Mouse (Mus musculus) midbrain, postnatal 0 days (tissue): Measurements from ENCODE around the gene Rhof. TPM values are rescaled to one million over a fixed set of nuclear protein-coding genes. Genes with fewer than 3 reads are reported as not detected.

Experiments used
- ATAC-seq: fragments of 200-750 bp; cut with Nextera tagmentation; 2 replicates; pipeline ENCODE4 v1.8.0; 2017; ENCODE audit warnings: moderate number of reproducible peaks, mild to moderate bottlenecking, moderate TSS enrichment, moderate library complexity; ENCODE audit not compliant: low FRiP score
- DNase-seq: peaks from one replicate; pipeline ENCODE4 v3.0.0-alpha.2; 2015; ENCODE audit warnings: low spot score
- H3K27ac ChIP-seq: fragments of 300-500 bp; sonication (generic); 2 replicates; pipeline ENCODE4 v1.5.1; 2014; ENCODE audit warnings: low read depth, mild to moderate bottlenecking, low read length, mixed read lengths
- H3K27me3 ChIP-seq: fragments of 300-500 bp; sonication (generic); 2 replicates; pipeline ENCODE4 v1.6.1; 2014; ENCODE audit warnings: low read length, control low read depth, mixed read lengths; ENCODE audit not compliant: insufficient read depth
- H3K36me3 ChIP-seq: fragments of 300-500 bp; sonication (generic); 2 replicates; pipeline ENCODE4 v1.6.1; 2014; ENCODE audit warnings: low read length, control low read depth, mixed read lengths; ENCODE audit not compliant: insufficient read depth
- H3K4me1 ChIP-seq: fragments of 300-500 bp; sonication (generic); 2 replicates; pipeline ENCODE4 v1.6.1; 2014; ENCODE audit warnings: mild to moderate bottlenecking, control low read depth, antibody characterized with exemption, low read length, mixed read lengths; ENCODE audit not compliant: insufficient read depth
- H3K4me2 ChIP-seq: fragments of 300-500 bp; sonication (generic); 2 replicates; pipeline ENCODE4 v1.6.1; 2014; ENCODE audit warnings: low read depth, mild to moderate bottlenecking, low read length, mixed read lengths; ENCODE audit not compliant: poor library complexity, severe bottlenecking
- H3K4me3 ChIP-seq: fragments of 300-500 bp; sonication (generic); 2 replicates; pipeline ENCODE4 v1.5.1; 2014; ENCODE audit warnings: low read depth, mild to moderate bottlenecking, low read length, moderate library complexity
- H3K9ac ChIP-seq: fragments of 300-500 bp; sonication (generic); replicated peaks from 2 replicates; pipeline ENCODE4 v1.6.1; 2014; ENCODE audit warnings: mild to moderate bottlenecking, low read length, moderate library complexity, mixed read lengths; ENCODE audit not compliant: poor library complexity, severe bottlenecking
- H3K9me3 ChIP-seq: fragments of 300-500 bp; sonication (generic); 2 replicates; pipeline ENCODE4 v1.6.1; 2016; ENCODE audit warnings: low read length, control low read depth
- CTCF ChIP-seq: IDR thresholded peaks from 2 replicates; pipeline ENCODE4 v1.5.1; 2016; ENCODE audit warnings: antibody characterized with exemption, mild to moderate bottlenecking
- WGBS: fragments of 180-500 bp; shearing (Covaris S2); extraction: QIAGEN DNeasy Blood & Tissue Kit; methylation state at CpG from one replicate; pipeline ENCODE4 v1.1.7; 2014; 5-methylcytosine and 5-hydroxymethylcytosine counted together
- polyA plus RNA-seq: library from polyadenylated mRNA; unstranded; fragments of >200 nt; fragmentation: Nextera tagmentation; extraction: Ambion mirVana; gene quantifications from 2 replicates; pipeline ENCODE4 v1.2.1, GENCODE M21; 2015
- total RNA-seq: library from RNA; depleted of rRNA; stranded (reverse); fragments of >200 nt; gene quantifications from 2 replicates; pipeline ENCODE4 v1.2.3, GENCODE M21; 2014; rRNA removed

Gene Rhof
- total and polyA plus RNA-seq, 2 experiments from 2014 or later, result 41.7 to 47.8 TPM

DNA sequence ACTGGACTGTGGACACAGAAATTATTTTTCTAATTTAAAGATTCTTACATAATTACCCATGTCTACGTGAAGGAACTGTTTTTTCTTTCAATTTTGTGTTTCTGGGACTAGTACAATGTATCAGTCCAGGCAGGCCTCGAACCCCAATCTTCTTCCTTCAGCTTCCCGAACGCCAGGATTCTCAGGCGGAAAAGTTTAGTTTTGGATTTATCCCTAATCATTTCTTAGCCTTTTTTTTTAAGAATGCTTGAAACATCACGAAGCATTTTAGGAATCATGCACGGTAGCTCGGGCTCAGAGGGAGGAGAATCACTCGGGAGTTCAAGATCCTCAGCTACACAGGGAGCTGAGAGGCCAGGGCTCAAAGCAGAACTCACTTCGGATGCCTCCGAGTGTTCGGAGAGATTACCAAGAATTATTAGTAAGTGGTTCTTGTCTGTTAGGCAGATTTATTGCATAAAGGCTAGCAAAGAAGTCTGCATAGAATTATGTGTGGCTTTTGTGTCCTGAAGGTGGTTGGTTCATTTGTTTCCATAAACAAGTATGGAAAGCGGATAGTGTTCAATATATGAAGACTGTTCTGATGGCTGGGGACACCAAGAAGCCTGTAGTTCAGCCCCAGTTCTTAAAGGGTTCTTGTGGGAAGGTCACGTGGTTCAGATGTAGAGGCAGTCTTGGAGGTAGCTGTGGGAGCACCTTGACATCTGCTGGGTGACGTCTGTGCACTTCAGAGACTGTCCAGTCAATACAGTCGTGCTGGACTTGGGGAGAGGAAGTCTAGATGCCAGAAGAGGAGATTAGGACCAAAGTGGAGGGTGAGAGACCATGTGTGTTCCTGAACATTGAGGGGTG, 74.0 kb downstream of the Rhof start:
- Histone ChIP-seq H3K27ac (peak overlapping the region; percentile 12; the same call in 1 of the 2 replicates), H3K4me3 (peak overlapping the region; percentile 32), H3K9me3 (no peaks in the 10 kb centered on the region), H3K4me1 (no peaks in the 10 kb centered on the region), H3K9ac (no peak overlapping the region; the same call in 1 of the 2 replicates), H3K36me3 (no peaks in the 10 kb centered on the region), H3K4me2 (peak overlapping the region; percentile 43), H3K27me3 (no peaks in the 10 kb centered on the region)
- DNase-seq (no peak), ATAC-seq (no peak)
- no peak for TF ChIP-seq CTCF
- WGBS, result 44% methylated on average over 16 of the region's 16 CpGs

DNA sequence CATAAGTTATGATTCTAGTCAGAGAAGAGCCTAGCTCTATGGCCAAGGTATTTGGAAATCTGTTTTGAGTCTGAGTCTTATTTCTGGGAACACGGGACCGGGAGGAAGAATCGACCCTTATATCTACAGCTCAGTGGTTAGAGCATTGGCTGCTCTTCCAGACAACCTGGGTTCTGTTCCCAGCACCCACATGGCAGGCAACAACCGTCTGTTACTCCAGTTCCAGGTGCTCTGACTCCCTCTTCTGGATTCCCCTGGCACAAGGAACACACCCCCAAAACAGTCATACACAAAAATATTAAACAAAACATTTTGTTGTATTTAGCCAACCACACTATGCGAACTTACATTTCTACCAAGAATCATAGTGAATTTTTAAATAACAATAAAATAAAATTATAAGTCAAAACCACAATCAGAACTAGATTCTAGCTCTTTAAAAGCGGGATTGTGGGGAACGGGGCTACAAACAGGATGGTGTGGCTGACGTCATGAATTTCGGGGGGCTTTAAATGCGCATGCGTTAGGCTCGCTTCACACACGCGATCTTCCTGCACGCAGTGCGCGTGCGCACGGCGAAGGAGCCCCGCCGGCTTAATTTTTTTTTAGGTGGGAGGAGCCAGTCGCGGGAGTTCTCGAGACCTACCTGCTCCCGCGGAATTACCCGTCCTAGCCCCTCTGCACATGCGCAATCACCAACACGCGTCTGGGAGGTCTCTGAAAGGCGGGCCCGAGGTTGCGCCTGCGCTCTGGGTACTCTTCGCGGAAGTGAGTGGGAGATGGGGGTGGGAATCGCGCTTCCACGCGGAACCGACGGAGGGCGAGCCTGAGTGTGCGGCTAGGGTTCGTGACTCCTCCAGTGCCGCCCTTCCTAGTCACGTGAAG, 74.9 kb downstream of the Rhof start:
- WGBS, result 8% methylated on average over 48 of the region's 48 CpGs
- Histone ChIP-seq H3K4me1 (no peaks in the 10 kb centered on the region), H3K36me3 (no peaks in the 10 kb centered on the region), H3K9me3 (no peaks in the 10 kb centered on the region), H3K4me3 (peak overlapping the region; percentile 32), H3K9ac (no peak overlapping the region), H3K27me3 (no peaks in the 10 kb centered on the region), H3K4me2 (peak overlapping the region; percentile 43), H3K27ac (peak overlapping the region; percentile 63; the same call in 1 of the 2 replicates)
- DNase-seq (peak; percentile 99), ATAC-seq (peak; percentile 97)
- TF ChIP-seq CTCF, result peak; percentile 69

Other genes starting within 250 kb of the Rhof start
- gene Kdm2b, start 142.9 kb downstream of the Rhof start, total RNA-seq, result 107 and 110 TPM in 2 replicates
- 78.6 and 78.8 TPM in 2 replicates for gene Kdm2b, start 142.9 kb downstream of the Rhof start, polyA plus RNA-seq
- 16.3 and 24.0 TPM in 2 replicates for gene Orai1, start 117.6 kb downstream of the Rhof start, total RNA-seq
- 13.5 and 14.8 TPM in 2 replicates for gene Orai1, start 117.6 kb downstream of the Rhof start, polyA plus RNA-seq
- not detected in 2 replicates for gene Morn3, start 85.7 kb downstream of the Rhof start, total RNA-seq
- gene Morn3, start 85.7 kb downstream of the Rhof start, polyA plus RNA-seq, result 1.1 and 1.3 TPM in 2 replicates
- 13.3 and 16.2 TPM in 2 replicates for gene Tmem120b, start 64.3 kb downstream of the Rhof start, total RNA-seq
- 17.1 and 19.7 TPM in 2 replicates for gene Tmem120b, start 64.3 kb downstream of the Rhof start, polyA plus RNA-seq
- gene Setd1b, start 9.5 kb upstream of the Rhof start, total RNA-seq, result 5.3 and 5.9 TPM in 2 replicates
- 7.2 and 8.8 TPM in 2 replicates for gene Setd1b, start 9.5 kb upstream of the Rhof start, polyA plus RNA-seq
- gene Psmd9, start 36.7 kb upstream of the Rhof start, total RNA-seq, result 26.1 and 26.5 TPM in 2 replicates
- gene Psmd9, start 36.7 kb upstream of the Rhof start, polyA plus RNA-seq, result 76.3 and 81.8 TPM in 2 replicates
- not detected in 2 replicates for gene Hpd, start 50.0 kb upstream of the Rhof start, total RNA-seq
- not detected in 2 replicates for gene Hpd, start 50.0 kb upstream of the Rhof start, polyA plus RNA-seq
- 2.2 and 3.3 TPM in 2 replicates for gene Wdr66, start 119.4 kb upstream of the Rhof start, total RNA-seq
- gene Wdr66, start 119.4 kb upstream of the Rhof start, polyA plus RNA-seq, result 1.4 and 2.0 TPM in 2 replicates
- gene Bcl7a, start 211.1 kb upstream of the Rhof start, total RNA-seq, result 33.5 and 40.7 TPM in 2 replicates
- 21.4 and 21.6 TPM in 2 replicates for gene Bcl7a, start 211.1 kb upstream of the Rhof start, polyA plus RNA-seq